Mouse (Mus musculus) adrenal gland, postnatal 4 days (tissue): ENCODE data around the gene Card11. TPM values are rescaled to one million over a fixed set of nuclear protein-coding genes. Genes with fewer than 3 reads are reported as not detected.

Experiments
- DNase-seq, 2 experiments: peaks; one replicate each; pipeline ENCODE4 v3.0.0; 2021 to 2022; ENCODE audit warnings: low spot score in 2 of 2, mixed read lengths in 2 of 2
- microRNA-seq: library from miRNA; unstranded; fragments of <30 nt; microRNA quantifications from one replicate; pipeline ENCODE4 v1.2.0, GENCODE M21; 2021
- total RNA-seq, 2 experiments: library from RNA; stranded (reverse); gene quantifications; 2 replicates each; pipeline ENCODE4 v1.2.3; 2021

Card11 gene
- total RNA-seq, 2 experiments from 2014 or later, result 0.50 to 0.51 TPM

DNA sequence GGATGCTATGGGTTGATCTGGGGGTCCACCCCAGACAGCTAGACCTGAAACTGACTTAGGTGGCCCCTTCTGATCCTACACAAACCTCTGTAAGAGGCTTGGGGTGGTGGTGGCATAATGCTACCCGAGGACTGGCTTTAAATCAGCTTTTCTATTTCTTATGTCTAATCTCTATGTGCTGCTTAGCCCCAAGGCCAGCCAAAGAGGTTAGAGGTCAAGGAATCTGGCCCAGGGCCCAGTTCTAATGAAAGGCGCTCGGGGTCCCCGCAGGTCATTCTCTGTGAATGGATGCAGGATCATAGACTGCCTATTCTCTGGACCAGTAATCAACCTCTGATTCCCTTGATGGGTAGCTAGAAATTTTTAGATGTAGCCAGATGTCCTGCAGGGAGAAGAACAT, 145.7 kb downstream of the Card11 start:
- DNase-seq, result no peak

DNA sequence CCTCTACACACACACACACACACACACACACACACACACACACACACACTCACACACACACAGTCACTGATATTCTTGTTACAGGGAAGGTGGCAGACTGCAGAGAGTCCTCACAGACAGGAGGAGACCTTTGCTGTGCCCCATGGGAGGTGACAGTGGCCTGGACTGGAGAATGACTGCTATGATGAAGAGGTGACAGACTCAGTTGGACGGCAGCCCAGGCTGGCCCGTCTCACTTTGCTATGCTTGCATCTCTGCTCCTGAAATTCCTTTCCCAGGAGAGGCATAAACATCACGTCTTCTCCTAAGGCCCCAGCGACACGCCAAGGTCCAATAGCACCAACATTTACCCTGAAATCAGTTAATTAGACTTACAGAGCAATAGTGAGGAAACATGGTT, 146.7 kb downstream of the Card11 start:
- DNase-seq, result no peak

DNA sequence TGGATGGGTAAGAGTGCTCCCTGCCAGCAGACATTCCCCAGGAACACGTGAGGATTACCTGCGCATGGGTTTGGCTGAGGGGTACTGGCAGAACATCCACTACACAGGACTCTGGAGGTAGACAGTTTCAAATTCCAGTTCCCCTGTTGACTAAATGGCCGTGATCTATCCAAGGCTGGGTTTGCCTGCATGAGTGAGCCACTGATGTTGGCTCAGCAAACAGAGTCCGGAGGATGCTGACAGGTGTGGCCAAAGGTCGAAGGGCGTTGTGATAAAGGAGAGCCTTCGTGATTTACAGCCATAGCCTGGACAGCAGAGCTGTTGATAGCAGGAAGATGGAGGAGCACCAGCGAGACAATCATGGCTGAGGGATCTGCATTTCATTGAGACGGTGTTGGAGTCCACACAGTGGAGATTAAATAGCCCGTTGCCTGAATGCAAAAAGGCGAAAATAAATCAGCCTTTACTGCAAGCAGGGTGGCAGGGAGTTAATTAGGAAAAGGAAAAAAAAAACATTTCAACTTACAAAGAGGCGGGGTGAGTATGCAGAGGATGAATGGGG, 147.9 kb downstream of the Card11 start:
- DNase-seq, result no peak

DNA sequence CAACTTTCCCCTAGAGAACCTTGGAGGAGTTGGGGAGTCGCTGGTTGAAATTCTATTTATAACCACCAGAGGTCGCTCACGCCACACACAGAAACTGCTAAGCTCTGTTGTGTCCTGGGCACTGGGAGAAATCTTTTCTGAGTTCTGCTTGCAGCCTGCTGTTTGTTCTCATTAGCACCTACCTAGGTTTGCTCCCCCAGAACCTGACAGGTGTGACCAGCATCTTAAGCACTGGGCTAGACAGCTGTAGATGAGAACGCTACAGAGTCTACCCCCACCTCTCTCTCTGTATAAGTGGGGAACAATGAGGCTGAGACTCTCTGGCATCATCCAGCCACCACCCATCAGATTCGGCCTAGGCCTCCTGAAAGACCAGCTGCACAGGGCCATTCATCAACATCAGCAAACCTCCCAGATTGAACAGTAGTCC, 153.1 kb downstream of the Card11 start:
- DNase-seq, result no peak

DNA sequence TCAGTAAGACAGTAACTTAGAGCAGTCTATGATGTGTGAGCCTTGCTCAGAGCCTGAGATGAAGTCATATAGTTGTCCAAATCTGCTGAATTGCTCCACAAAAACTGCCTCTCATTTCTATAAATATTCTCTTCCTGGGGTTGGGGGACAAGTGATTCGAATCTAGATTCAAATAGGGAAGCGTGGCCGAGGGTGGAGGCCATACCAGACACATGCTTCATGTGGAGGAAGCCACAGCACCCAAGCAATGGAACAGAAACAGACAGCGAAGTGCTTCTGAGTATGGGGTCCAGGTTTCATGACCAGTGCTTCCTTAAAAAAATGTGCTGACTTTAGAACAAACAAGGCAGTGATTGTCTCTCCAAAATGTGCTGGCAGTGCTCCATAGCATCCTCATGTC, 158.4 kb downstream of the Card11 start:
- DNase-seq, result no peak

DNA sequence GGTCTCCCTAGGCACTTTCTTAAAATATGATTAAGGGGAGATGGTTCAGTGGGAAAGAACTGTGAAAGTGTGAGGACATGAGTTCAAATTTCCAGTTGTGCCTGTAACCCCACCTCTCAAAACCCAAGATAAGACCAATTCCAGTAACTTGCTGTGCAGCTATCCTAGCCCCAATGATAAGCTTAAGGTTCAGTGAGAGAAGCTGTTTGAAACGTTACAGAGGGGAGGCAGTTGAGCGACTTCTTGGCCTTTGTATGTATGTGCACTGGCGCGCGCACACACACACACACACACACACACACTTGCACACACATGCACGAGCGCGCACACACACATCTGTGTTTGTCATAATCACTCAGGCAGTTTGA, 169.3 kb downstream of the Card11 start:
- DNase-seq, result no peak

DNA sequence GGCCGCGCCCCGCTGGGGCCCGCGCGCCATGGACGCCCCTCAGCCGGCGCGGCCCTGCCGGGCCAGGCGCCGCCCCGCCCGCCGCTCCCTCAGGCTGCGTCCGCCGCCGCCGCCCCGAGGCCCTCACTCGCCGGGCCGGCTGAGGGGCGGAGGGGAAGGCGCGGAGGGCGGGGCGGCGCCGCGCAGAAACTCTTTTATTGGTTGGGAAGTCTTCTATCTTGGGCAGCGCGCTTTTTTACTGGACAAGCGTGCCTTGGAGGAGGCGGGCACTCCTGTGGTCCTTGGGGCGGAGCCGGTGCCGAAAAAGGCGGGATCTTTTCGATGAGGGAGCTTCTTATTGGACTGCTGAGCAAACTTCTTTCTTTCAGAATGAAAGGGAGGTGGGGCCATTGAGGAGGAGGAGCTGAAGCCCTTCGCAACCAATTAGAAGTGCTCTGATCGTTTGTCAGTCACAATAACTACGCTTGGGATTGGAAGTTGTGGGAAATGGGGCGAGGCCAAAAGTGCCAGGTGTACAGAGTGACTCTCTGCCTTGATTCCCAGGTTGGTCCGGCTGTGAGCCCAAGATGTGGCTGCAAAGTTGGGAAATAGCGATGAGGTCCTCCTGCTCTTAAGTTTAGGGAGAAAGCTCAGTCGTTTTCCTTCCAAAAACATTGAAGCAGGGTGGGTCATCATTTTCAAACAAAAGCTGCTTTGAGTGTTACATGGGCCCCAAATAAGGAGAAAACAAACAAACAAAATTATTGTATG, 169.9 kb downstream of the Card11 start, which contains the start of gene Gna12:
Gene Gna12, minus strand, starts transcription at position 118 of the 750 bp plus-strand sequence.
- peak; percentile 78 to 91 for DNase-seq

DNA sequence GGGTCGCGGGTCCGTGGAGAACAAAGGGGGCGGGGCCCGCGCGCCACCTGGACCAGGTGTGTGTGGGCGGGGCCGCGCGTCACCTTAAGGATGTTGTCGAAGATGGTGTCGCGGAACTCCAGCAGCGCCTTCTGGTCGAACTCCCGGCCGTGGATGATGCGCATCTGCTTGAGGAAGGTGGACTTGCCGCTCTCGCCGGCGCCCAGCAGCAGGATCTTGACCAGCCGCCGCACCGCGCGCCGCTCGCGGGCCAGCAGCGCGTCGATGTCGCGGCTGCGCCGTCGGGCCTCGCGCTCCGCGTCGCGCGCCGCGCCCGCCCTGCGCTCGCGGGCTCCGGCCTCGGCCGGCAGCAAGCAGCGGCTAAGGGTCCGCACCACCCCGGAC, 170.5 kb downstream of the Card11 start:
- DNase-seq, result no peak

DNA sequence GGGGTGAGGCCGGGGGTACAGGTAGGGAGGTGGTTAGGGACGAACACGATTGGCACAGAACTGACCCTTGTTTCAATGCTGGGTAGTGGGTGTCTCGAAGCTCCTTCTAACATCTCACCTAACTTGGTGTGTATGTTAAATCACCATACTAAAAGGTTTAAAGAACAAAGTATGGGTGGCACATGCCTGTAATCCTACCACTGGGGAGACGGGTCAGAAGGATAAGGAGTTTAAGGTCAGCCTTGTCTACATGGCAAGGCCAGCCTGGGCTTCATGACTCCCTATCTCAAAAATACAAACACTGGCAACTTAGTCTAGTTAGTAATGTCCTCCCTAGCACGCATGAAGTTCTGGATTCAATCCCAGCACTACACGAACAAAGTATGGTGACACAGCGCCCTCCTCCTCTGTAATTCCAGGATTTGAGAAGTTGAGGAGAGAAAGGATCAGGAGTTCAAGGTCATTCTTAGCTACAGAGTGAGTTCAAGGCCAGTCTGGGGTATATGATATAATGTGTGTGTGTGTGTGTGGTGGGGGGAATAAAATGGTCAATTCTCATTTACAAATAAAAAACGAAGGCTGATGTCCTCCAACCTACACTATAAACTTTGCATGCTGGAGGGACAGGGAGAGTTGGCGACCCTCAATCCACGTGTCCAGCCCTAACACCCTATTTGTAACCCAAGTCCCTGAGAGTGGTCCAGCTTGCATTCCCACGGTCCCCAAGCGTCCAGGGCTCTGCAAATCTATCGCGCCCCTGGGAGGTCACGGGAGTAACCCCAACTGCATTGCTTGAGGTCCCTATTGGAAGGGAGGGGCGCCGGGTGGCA, 171.1 kb downstream of the Card11 start:
- DNase-seq, result no peak

DNA sequence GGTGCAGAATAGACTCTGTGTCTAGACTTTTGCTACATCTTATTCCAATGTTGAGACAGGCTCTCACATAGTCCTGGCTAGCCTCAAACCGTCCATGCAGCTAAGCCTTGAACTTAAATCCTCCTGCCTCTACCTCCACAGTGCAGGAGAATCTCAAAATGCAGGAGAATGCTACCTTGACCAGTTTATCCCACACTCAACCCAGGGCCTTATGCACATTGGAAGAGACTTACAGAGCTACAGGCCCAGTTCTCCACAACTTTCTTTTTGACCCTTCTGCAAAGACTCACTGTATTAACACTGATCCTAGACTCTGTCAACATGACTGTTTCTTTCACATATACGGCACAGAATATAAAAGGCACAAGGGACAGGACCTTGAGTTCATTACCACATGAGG, 172.0 kb downstream of the Card11 start:
- DNase-seq, result no peak

DNA sequence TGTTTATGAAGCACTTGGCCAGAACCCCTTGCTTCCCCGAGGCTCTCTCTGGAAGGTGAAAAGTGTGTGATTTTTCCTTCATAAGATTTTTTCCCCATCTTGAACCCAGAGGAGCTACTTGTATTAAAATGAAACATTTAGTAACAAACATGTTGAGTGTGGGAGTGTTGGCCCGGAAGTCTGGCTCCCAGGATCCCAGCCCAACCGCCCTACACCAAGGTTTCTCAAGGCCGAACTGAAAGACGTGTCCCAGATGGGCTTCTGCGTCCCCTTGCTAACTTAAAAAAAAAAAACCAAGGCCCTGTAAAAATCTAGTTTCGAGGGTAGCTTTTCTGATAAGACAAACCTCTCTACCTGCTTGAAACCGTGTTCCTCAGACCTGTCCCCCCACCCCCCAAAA, 172.5 kb downstream of the Card11 start:
- DNase-seq, result no peak

DNA sequence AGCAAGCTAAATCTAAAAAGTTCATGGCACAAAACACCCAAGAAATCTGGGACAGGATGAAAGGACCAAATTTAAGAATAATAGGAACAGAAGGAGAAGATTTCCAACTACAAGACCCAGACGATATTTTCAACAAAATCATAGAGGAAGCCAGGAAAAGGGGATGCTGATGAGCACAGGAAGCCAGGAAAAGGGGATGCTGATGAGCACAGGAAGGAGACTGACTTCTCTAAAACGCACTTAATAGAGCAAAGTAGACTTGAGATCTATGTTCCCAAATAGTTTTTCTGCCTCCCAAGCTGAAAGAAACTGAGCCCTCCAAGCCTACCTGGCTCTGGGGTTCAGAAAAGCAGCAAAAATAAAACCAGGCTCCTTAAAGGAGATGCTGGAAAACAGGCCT, 173.0 kb downstream of the Card11 start:
- no peak for DNase-seq

DNA sequence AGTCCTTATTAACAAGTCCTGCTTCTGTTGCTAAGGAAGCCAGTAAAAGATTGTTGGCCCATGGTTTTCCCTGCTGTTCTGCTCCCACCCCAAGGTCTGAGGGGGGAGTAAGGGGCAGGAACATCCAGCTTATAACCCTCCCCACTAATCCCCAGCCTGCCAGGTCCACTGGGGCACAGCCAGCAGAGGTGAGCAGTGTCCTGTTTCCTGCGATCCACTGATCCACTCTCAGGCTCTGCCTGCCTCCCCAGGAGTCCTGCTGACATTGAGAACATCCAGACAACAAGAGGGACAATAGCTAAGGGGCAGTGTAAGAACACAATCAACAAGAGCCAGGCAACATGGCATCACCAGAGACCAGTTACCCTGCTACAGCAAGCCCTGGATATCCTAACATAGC, 173.6 kb downstream of the Card11 start:
- no peak for DNase-seq

DNA sequence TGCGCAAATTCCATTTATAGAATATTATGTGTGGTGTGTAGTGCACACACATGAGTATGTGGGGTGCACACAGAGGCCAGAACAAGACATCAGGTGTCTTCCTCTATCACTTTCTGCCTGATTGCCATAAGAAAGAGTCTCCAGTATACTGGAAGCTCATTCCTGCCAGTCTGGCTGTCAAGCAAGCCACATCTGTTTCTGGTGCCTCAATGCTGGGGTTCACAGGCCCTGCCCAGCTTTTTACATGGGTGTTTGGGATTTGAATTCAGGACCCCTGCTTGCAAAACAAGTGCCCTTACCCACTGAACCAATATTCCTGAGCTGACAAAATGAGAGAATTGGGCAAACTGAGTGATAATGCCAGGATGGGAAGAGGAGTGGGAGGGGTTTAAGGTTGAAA, 174.3 kb downstream of the Card11 start:
- no peak for DNase-seq

DNA sequence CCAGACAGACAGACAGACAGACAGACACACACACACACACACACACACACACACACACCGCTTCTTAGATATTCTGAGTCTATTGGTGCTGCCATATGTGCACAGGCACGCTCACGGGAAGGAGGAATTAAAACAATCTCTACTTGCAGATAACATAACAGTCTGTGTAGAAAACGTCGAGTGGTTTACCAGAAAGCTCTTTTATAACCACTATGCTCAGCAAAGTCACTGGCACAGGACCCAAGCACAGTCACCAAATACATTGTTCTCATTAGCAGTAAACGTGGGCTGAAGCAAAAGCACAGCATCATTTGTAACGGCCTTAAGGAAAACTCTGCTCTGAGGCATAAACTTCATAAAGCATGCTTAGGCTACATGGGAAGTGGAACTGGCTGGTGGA, 176.3 kb downstream of the Card11 start:
- no peak for DNase-seq

DNA sequence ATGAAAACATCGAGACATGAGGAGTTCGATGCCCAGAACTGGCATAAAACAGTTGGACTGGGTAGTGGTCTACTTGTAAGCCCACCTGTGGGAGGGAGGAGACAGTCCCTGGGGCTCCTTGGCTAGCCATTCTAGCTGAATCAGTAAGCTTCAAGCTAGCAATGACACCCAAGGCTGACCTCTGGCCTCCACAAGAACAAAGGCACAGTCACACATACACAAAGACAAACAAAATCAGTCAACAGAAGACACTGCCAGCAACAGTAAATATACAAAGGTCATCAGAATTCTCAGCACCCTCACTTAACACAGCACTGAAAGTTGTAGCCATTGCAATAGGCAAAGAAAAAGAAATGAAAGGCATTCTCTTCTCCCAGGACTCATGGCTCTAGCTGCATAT, 177.0 kb downstream of the Card11 start:
- DNase-seq, result no peak

Small RNA genes lying within 50 kb of the gene (microRNA-seq; reads per million reads assigned to microRNA genes)
- gene Gm44385, result not detected

Other genes with a start within 250 kb of the Card11 start
- 100 to 1,000 TPM; 134 TPM for gene Gna12, start 170.2 kb downstream of the Card11 start, total RNA-seq
- gene Sdk1, start 240.9 kb upstream of the Card11 start, total RNA-seq, result 10 to 100 TPM; 20.0 to 20.3 TPM